Mouse (Mus musculus) macrophage (primary cell): ENCODE measurements around the gene 1700001P01Rik. TPM values are rescaled to one million over a fixed set of nuclear protein-coding genes. Genes with fewer than 3 reads are reported as not detected.
A peak's percentile ranks its signal among the peaks of the same experiment; 100 is the strongest.
"Not testable (repeated sequence)": the region's sequence is repeated elsewhere in the genome, so short reads cannot be mapped to it uniquely, and the experiment has no call there.

Experiments
- H3K27ac ChIP-seq: fragments of 350-480 bp; formaldehyde crosslinking; 2 replicates; pipeline ENCODE4 v1.9.0; 2021
- H3K36me3 ChIP-seq: fragments of 350-480 bp; formaldehyde crosslinking; 2 replicates; pipeline ENCODE4 v1.9.0; 2021; ENCODE audit errors: inconsistent target
- H3K4me3 ChIP-seq: fragments of 350-480 bp; formaldehyde crosslinking; 2 replicates; pipeline ENCODE4 v1.9.0; 2021; ENCODE audit errors: inconsistent target
- H3K79me2 ChIP-seq: fragments of 350-480 bp; formaldehyde crosslinking; 2 replicates; pipeline ENCODE4 v1.9.0; 2021; ENCODE audit errors: inconsistent target
- WGBS: methylation state at CpG from one replicate; pipeline ENCODE4 v1.1.7; 2026; ENCODE audit warnings: inconsistent platforms; ENCODE audit not compliant: missing documents; 5-methylcytosine and 5-hydroxymethylcytosine counted together
- polyA plus RNA-seq: library from polyadenylated mRNA; stranded (reverse); fragments of 250-400 nt; gene quantifications from 3 replicates; pipeline ENCODE4 v1.2.4, GENCODE M21; 2018; ENCODE audit warnings: inconsistent platforms

Gene 1700001P01Rik
- polyA plus RNA-seq, 1 experiment from 2014 or later, result not detected

DNA sequence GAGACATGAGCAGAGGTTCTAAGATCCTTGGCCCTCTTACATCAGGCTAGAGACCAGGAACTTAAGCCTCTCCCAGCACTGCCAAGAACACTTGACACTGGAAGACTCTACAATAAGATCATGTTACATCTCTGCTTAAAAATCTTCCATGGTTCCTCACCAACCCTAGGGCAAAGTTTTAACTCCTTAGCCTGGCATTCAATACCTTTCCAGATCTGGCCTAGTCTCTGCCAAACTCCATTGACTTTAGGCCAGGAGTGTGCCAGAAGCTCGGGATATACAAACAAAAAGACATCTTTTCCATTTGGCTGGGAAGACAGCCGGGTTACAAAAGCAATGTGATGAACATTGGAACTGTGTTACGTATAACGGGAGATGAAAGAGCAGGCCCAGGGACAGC is 38.1 kb downstream of the 1700001P01Rik start:
- Histone ChIP-seq H3K79me2 (peaks cover 98% of the 10 kb centered on the region), H3K27ac (no peak overlapping the region), H3K4me3 (no peak overlapping the region), H3K36me3 (peaks cover 2% of the 10 kb centered on the region; the same call in 1 of the 2 replicates)
- 95% methylated on average over 4 of the region's 4 CpGs for whole genome bisulfite sequencing

DNA sequence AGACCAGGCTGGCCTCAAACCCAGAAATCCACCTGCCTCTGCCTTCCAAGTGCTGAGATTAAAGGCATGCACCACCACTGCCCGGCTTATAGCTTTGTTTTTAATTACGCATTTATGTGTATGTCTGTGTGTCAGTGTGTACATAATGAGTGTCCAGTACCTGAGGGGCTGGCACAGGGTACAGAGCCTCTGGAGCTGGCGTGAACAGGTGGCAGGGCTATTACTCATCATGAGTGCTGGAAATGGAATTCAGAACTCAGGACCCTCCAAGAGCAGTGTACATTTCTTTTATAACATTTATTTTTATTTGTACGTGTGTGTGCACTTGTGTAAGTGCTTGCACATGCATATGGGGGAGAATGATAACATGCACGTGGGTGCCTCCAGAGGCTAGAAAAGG is 39.1 kb downstream of the 1700001P01Rik start:
- Histone ChIP-seq H3K27ac (no peak overlapping the region), H3K79me2 (peaks cover 94% of the 10 kb centered on the region), H3K36me3 (peaks cover 11% of the 10 kb centered on the region; the same call in 1 of the 2 replicates), H3K4me3 (no peak overlapping the region)
- WGBS, result 92% methylated on average over 5 of the region's 5 CpGs

DNA sequence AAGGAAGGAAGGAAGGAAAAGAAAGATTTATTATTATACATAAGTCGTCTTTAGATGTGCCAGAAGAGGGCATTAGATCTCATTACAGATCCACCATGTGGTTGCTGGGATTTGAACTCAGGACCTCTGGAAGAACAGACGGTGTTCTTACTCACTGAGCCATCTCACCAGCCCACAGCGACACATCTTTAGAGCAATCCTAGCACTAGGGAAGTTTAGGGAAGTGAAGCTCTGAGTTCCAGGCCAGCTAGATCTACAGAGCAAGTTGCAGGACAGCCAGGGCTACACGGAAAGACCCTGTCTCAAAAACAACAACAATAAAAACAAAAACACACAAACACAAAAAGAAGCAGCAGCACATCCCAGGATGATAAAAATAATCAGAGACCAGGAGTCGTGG is 40.9 kb downstream of the 1700001P01Rik start:
- not testable (repeated sequence) for H3K4me3 ChIP-seq
- peaks cover 25% of the 10 kb centered on the region; the same call in 1 of the 2 replicates for H3K36me3 ChIP-seq

GRCm38 (mm10) chr11:97733689-97734088 is 42.0 kb downstream of the 1700001P01Rik start:
- WGBS, result 72% methylated on average over 10 of the region's 10 CpGs
- H3K79me2 ChIP-seq, result peaks cover 64% of the 10 kb centered on the region
- H3K27ac ChIP-seq, result no peak overlapping the region
- peaks cover 25% of the 10 kb centered on the region; the same call in 1 of the 2 replicates for H3K36me3 ChIP-seq
- no peak overlapping the region for H3K4me3 ChIP-seq

More for the DNA sequence above, 40.9 kb downstream of the 1700001P01Rik start:
- H3K27ac ChIP-seq, result not testable (repeated sequence)
- 70% methylated on average over 5 of the region's 5 CpGs for WGBS
- peaks cover 75% of the 10 kb centered on the region for H3K79me2 ChIP-seq

- Histone ChIP-seq H3K4me3 (no peak overlapping the region), H3K27ac (peak overlapping the region; percentile 19; the same call in 1 of the 2 replicates), H3K79me2 (peaks cover 17% of the 10 kb centered on the region), H3K36me3 (peaks cover 55% of the 10 kb centered on the region)
- 37% methylated on average over 7 of the region's 7 CpGs for WGBS
These were observed 47.0 kb downstream of the 1700001P01Rik start for GRCm38 (mm10) chr11:97728730-97729129.

GRCm38 (mm10) chr11:97728311-97728710 is 47.4 kb downstream of the 1700001P01Rik start:
- H3K36me3 ChIP-seq, result peaks cover 59% of the 10 kb centered on the region
- H3K4me3 ChIP-seq, result no peak overlapping the region
- H3K79me2 ChIP-seq, result peaks cover 13% of the 10 kb centered on the region; the same call in 1 of the 2 replicates
- peak overlapping the region; percentile 19; the same call in 1 of the 2 replicates for H3K27ac ChIP-seq
- WGBS, result 5% methylated on average over 7 of the region's 7 CpGs

DNA sequence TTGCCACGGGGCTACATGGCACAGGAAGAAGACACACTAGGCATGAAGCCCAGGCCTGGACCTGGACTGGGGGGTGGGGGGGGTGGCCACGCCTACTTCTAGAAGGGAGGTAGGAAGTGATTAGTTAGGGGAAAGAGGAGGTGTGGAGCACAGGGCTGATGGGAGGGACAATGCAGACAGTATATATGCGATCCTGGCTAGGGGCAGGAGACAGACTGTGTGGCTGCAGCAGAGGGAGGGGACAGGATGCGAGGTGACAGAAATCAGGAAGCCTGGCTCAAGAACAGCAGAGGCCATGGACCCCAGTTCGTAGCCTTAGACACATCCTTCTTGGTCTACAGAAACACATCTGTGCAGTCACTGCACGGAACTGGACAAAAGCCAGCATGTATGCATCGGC is 52.0 kb downstream of the 1700001P01Rik start:
- peaks cover 70% of the 10 kb centered on the region for H3K36me3 ChIP-seq

More for the DNA sequence above, 52.0 kb downstream of the 1700001P01Rik start:
- H3K4me3 ChIP-seq, result no peak overlapping the region
- WGBS, result 57% methylated on average over 7 of the region's 7 CpGs
- no peaks in the 10 kb centered on the region for H3K79me2 ChIP-seq
- no peak overlapping the region for H3K27ac ChIP-seq

Other genes with a start within 250 kb of the 1700001P01Rik start
- gene Srcin1, start 199.7 kb downstream of the 1700001P01Rik start, polyA plus RNA-seq, result 0.03 to 0.07 TPM in 2 of 3 replicates, not detected in the other
- gene Epop, start 146.2 kb downstream of the 1700001P01Rik start, polyA plus RNA-seq, result 0.43 to 2.7 TPM (median 0.68 TPM) in 3 replicates
- gene Mllt6, start 112.5 kb downstream of the 1700001P01Rik start, polyA plus RNA-seq, result 8.7 to 23.8 TPM (median 10.1 TPM) in 3 replicates
- gene Cisd3, start 90.1 kb downstream of the 1700001P01Rik start, polyA plus RNA-seq, result 9.0 to 17.9 TPM (median 13.7 TPM) in 3 replicates
- 3.7 to 7.5 TPM (median 3.9 TPM) in 3 replicates for gene Pcgf2, start 75.4 kb downstream of the 1700001P01Rik start, polyA plus RNA-seq
- 79.7 to 207 TPM (median 133 TPM) in 3 replicates for gene Psmb3, start 72.5 kb downstream of the 1700001P01Rik start, polyA plus RNA-seq
- gene Pip4k2b, start 31.2 kb downstream of the 1700001P01Rik start, polyA plus RNA-seq, result 25.4 to 37.6 TPM (median 25.7 TPM) in 3 replicates
- gene Cwc25, start 9.4 kb downstream of the 1700001P01Rik start, polyA plus RNA-seq, result 16.4 to 22.4 TPM (median 16.9 TPM) in 3 replicates
- 992 to 1,238 TPM (median 1,231 TPM) in 3 replicates for gene Rpl23, start 6.5 kb upstream of the 1700001P01Rik start, polyA plus RNA-seq
- 151 to 499 TPM (median 254 TPM) in 3 replicates for gene Lasp1, start 23.1 kb upstream of the 1700001P01Rik start, polyA plus RNA-seq
- 0.68 to 1.1 TPM (median 0.72 TPM) in 3 replicates for gene B230217C12Rik, start 64.9 kb upstream of the 1700001P01Rik start, polyA plus RNA-seq
- gene Fbxo47, start 108.2 kb upstream of the 1700001P01Rik start, polyA plus RNA-seq, result 0.14 to 0.69 TPM (median 0.51 TPM) in 3 replicates
- gene Plxdc1, start 210.5 kb upstream of the 1700001P01Rik start, polyA plus RNA-seq, result 13.4 to 21.7 TPM (median 14.8 TPM) in 3 replicates
- gene Arl5c, start 220.3 kb upstream of the 1700001P01Rik start, polyA plus RNA-seq, result 5.0 to 99.1 TPM (median 38.4 TPM) in 3 replicates
- gene Cacnb1, start 247.1 kb upstream of the 1700001P01Rik start, polyA plus RNA-seq, result 0.52 to 3.0 TPM (median 1.7 TPM) in 3 replicates